ENCODE assay signal across 28 mouse cellular contexts in the genomic region with DNA sequence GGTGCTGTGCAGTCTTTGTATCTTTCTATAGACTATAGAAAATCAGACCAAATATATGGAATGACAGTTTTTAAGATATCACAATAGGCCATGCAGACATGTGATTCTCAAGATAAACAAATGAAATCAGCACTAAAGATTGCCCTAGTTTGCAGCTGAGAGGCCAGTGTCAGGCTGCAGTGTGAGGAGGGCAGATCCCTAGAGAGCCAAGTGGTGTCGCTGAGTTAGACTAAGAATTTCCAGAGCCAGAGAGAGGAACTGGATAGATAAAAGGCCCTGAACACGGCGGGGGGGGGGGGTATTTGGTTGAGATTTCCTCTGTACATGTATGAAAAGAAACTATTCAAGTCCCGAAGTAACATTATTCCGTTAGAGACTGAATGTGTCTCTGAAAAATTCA. TPM values are rescaled to one million over a fixed set of nuclear protein-coding genes. Genes with fewer than 3 reads are reported as not detected.
DNase-seq lines count a peak whose midpoint lies in the region; TF ChIP-seq lines count a peak whose summit lies in the region.
"Had no signal": no experiment of that assay in that cellular context is flagged by ENCODE, and none has a peak within 500 bp of the region (broad histone marks: within the 10 kb centered on the region; RNA-seq: fewer than 3 reads in every experiment).

No protein-coding gene starts in this region.

- H3K4me2 ChIP-seq in CH12.LX (ENCODE audit: insufficient read depth, low read depth, poor library complexity, severe bottlenecking) = peak overlapping the region; percentile 88; the same call in 1 of the 2 replicates
- H3K4me2 ChIP-seq: hindbrain, embryonic 12.5 days; intestine, embryonic 15.5 days; lung, embryonic 15.5 days had no signal

- TF ChIP-seq CTCF in gastrocnemius, adult 2 months (IDR thresholded peaks at IDR 0.05) = no peak
- no peak for TF ChIP-seq CTCF in CH12.LX (conservative IDR thresholded peaks at IDR 0.05 in 1 of 2, IDR thresholded peaks at IDR 0.05 in 1 of 2; ENCODE audit: low read depth in 2 of 2, low read length in 2 of 2)

- no peak for DNase-seq in gastrocnemius, adult 2 months
- DNase-seq in gastrocnemius, adult 8-10 months (ENCODE audit: low spot score in 2 of 2) = no peak
- peak; percentile 32 for DNase-seq in kidney, postnatal 14 days
- DNase-seq in kidney, adult 8-10 months = no peak
- DNase-seq in 3T3-L1 (ENCODE audit: low read depth, low spot score) (peak; percentile 6), CH12.LX (ENCODE audit: extremely low read depth) (peak; percentile 91)
- no peak for DNase-seq in retina, embryonic 14.5 days (ENCODE audit: low spot score)
- DNase-seq: adrenal gland, postnatal 14 days; cerebellum, adult 11-12 months; cerebellum, adult 9-11 months; forebrain, postnatal 0 days; gastrocnemius, postnatal 14 days; heart, postnatal 36 days; layer of hippocampus, adult 9-11 months; liver; right cerebral cortex, adult 18-20 months; right cerebral cortex, postnatal 4 days; thymus, adult 2 months; thymus, postnatal 4 days had no signal

- peak overlapping the region; percentile 64 for H3K27ac ChIP-seq in gastrocnemius, adult 2 months
- H3K27ac ChIP-seq in CH12.LX (ENCODE audit: insufficient read depth, low read depth) = peak overlapping the region; percentile 95
- H3K27ac ChIP-seq: heart, embryonic 10.5 days; hindbrain, embryonic 12.5 days; hindbrain, postnatal 0 days; intestine, embryonic 15.5 days; kidney, postnatal 0 days; liver, embryonic 14.5 days; lung, embryonic 15.5 days had no signal

- no peak overlapping the region for H3K4me3 ChIP-seq in gastrocnemius, adult 2 months
- no peak overlapping the region for H3K4me3 ChIP-seq in CH12.LX (replicated peaks in 1 of 3; ENCODE audit: low read depth in 2 of 3, low read length in 2 of 3, poor library complexity in 1 of 3)
- H3K4me3 ChIP-seq: heart, embryonic 10.5 days; hindbrain, embryonic 12.5 days; intestine, embryonic 15.5 days; lung, embryonic 15.5 days had no signal

- TF ChIP-seq RAD21 in CH12.LX (IDR thresholded peaks at IDR 0.05; ENCODE audit: low read depth, low read length) = peak; percentile 6

- H3K9me3 ChIP-seq in CH12.LX (replicated peaks; ENCODE audit: low read length) = peaks cover 11% of the 10 kb centered on the region
- H3K9me3 ChIP-seq: G1E; heart, embryonic 10.5 days; hindbrain, embryonic 12.5 days; intestine, embryonic 15.5 days; lung, embryonic 15.5 days had no signal

- H3K36me3 ChIP-seq in CH12.LX (replicated peaks in 1 of 2; ENCODE audit: control insufficient read depth in 1 of 2, insufficient read depth in 1 of 2, low read length in 1 of 2) = no peaks in the 10 kb centered on the region
- H3K36me3 ChIP-seq: G1E; heart, embryonic 10.5 days; hindbrain, embryonic 12.5 days; intestine, embryonic 15.5 days; lung, embryonic 15.5 days had no signal

- peak overlapping the region; percentile 71 for H3K9ac ChIP-seq in CH12.LX (ENCODE audit: insufficient read depth, low read depth)
- H3K9ac ChIP-seq: forebrain, postnatal 0 days; hindbrain, embryonic 12.5 days; intestine, embryonic 15.5 days; liver, embryonic 14.5 days; lung, embryonic 15.5 days had no signal

- intact Hi-C loops in gastrocnemius, adult 2 months (cut with DNase I) = no loop called here

- peaks cover 14 to 50% of the 10 kb centered on the region in 2 experiments for H3K4me1 ChIP-seq in CH12.LX (ENCODE audit: control insufficient read depth in 1 of 2, insufficient read depth in 2 of 2)
- H3K4me1 ChIP-seq: heart, embryonic 10.5 days; hindbrain, embryonic 12.5 days; intestine, embryonic 15.5 days; lung, embryonic 15.5 days had no signal

- peak; percentile 91 for TF ChIP-seq EP300 in CH12.LX (IDR thresholded peaks at IDR 0.05; ENCODE audit: low read length)

- dilution Hi-C loops in CH12.LX (cut with MboI; ENCODE audit: extremely low pct_ligation_motif_present, extremely low pct_unique_long_range_greater_than_20kb, low sequenced_read_pairs) = no loop called here

- in situ Hi-C loops in CH12.LX (cut with MboI; ENCODE audit: low pct_ligation_motif_present, low pct_unique_long_range_greater_than_20kb, low sequenced_read_pairs) = no loop called here

- TF ChIP-seq POLR2A in CH12.LX (IDR thresholded peaks at IDR 0.05; ENCODE audit: low read depth, low read length) = no peak

- H3K27me3 ChIP-seq in CH12.LX (replicated peaks) = no peaks in the 10 kb centered on the region
- H3K27me3 ChIP-seq: hindbrain, embryonic 12.5 days; intestine, embryonic 15.5 days; lung, embryonic 15.5 days; Patski had no signal

- no peaks in the 10 kb centered on the region for H3K79me2 ChIP-seq in CH12.LX (replicated peaks; ENCODE audit: control insufficient read depth, extremely low read depth, insufficient read depth, poor library complexity, severe bottlenecking)

TF ChIP-seq in CH12.LX, 34 proteins besides CTCF, POLR2A, EP300 and RAD21:
- 0 out of 2 replicates have a peak, but pooled peaks have one; percentile 38 for TF ChIP-seq KAT2A (IDR thresholded peaks at IDR 0.05; ENCODE audit: insufficient replicate concordance, low read length)
- TF ChIP-seq SMC3 (IDR thresholded peaks at IDR 0.05; ENCODE audit: low read depth, low read length) = no peak
- no peak for TF ChIP-seq USF2 (conservative IDR thresholded peaks at IDR 0.05; ENCODE audit: low read depth, low read length)
- TF ChIP-seq TCF12 (IDR thresholded peaks at IDR 0.05; ENCODE audit: low read depth, low read length) = peak; percentile 78
- peak; percentile 76; the same call in 1 of the 2 replicates for TF ChIP-seq BHLHE40 (IDR thresholded peaks at IDR 0.05; ENCODE audit: low read depth, low read length)
- TF ChIP-seq CHD1 (IDR thresholded peaks at IDR 0.05; ENCODE audit: low read depth, low read length) = no peak; the same call in 1 of the 2 replicates
- 0 out of 2 replicates have a peak, but pooled peaks have one; percentile 69 for TF ChIP-seq CHD2 (IDR thresholded peaks at IDR 0.05; ENCODE audit: low read length)
- no peak for TF ChIP-seq PAX5 (IDR thresholded peaks at IDR 0.05; ENCODE audit: low read length)
- no peak for TF ChIP-seq UBTF (IDR thresholded peaks at IDR 0.05; ENCODE audit: low read depth, low read length)
- peak; percentile 60; the same call in 1 of the 2 replicates for TF ChIP-seq RCOR1 (conservative IDR thresholded peaks at IDR 0.05; ENCODE audit: low read depth, low read length)
- peak; percentile 86 for TF ChIP-seq IRF4 (IDR thresholded peaks at IDR 0.05; ENCODE audit: low read depth, low read length)
- peak; percentile 70 for TF ChIP-seq TBP (conservative IDR thresholded peaks at IDR 0.05; ENCODE audit: low read depth, low read length)
- no peak for TF ChIP-seq ZKSCAN1 (IDR thresholded peaks at IDR 0.05; ENCODE audit: borderline replicate concordance, low read depth, low read length)
- peak; percentile 66 for TF ChIP-seq MYC (IDR thresholded peaks at IDR 0.05; ENCODE audit: low read depth, low read length)
- TF ChIP-seq MAX (IDR thresholded peaks at IDR 0.05; ENCODE audit: low read length) = peak; percentile 78
- TF ChIP-seq ETS1 (conservative IDR thresholded peaks at IDR 0.05; ENCODE audit: low read depth, low read length) = peak; percentile 95
- peak; percentile 89 for TF ChIP-seq JUND (conservative IDR thresholded peaks at IDR 0.05; ENCODE audit: low read depth, low read length)
- TF ChIP-seq MXI1 (IDR thresholded peaks at IDR 0.05; ENCODE audit: low read depth, low read length) = no peak
- peak; percentile 84 for TF ChIP-seq MEF2A (IDR thresholded peaks at IDR 0.05; ENCODE audit: borderline replicate concordance, low read depth, low read length)
- no peak for TF ChIP-seq SIN3A (IDR thresholded peaks at IDR 0.05; ENCODE audit: low read length)
- TF ChIP-seq USF1 (IDR thresholded peaks at IDR 0.05; ENCODE audit: low read depth, low read length) = peak; percentile 41
- TF ChIP-seq ZNF384 (IDR thresholded peaks at IDR 0.05; ENCODE audit: low read depth, low read length) = no peak
- peak; percentile 81 for TF ChIP-seq JUN (IDR thresholded peaks at IDR 0.05; ENCODE audit: insufficient read depth, low read depth, low read length)
- TF ChIP-seq ELF1 (IDR thresholded peaks at IDR 0.05; ENCODE audit: low read depth, low read length) = peak; percentile 21; the same call in 1 of the 2 replicates
- no peak for TF ChIP-seq ZC3H11A (IDR thresholded peaks at IDR 0.05; ENCODE audit: low read depth, low read length)
- TF ChIP-seq MAFK (IDR thresholded peaks at IDR 0.05; ENCODE audit: insufficient replicate concordance, low read length) = 0 out of 2 replicates have a peak, but pooled peaks have one; percentile 26
- TF ChIP-seq MAZ (IDR thresholded peaks at IDR 0.05; ENCODE audit: low read depth, low read length) = peak; percentile 55; the same call in 1 of the 2 replicates

RNA-seq across cellular contexts. Expression of gene Mef2a, which starts 28.7 kb away (rescaled TPM):
- 10 to 100 TPM; 92.2 to 93.2 TPM for total RNA-seq in gastrocnemius, adult 2 months (2021)
- total RNA-seq in gastrocnemius, adult 8-10 months (2022) = 100 to 1,000 TPM in 3 of 4 experiments, 10 to 100 TPM in 1; 91.0 to 102 (median 101) TPM
- total RNA-seq in CH12.LX (2012; rRNA removed) = 42.2 and 43.5 TPM in 2 replicates
- 36.7 and 40.1 TPM in 2 replicates for total RNA-seq in CH12.LX (2014; rRNA removed)
- polyA plus RNA-seq in CH12.LX (2012; ENCODE audit: insufficient read length, low read depth) = 94.6 and 100 TPM in 2 replicates

Comparison
In these comparisons a context has a peak if more than half of its experiments do, and no peak if none do; other contexts are left out.
1. DNase-seq: peak in kidney, postnatal 14 days (single experiment), 3T3-L1 (single experiment) and CH12.LX (single experiment); none in gastrocnemius, adult 2 months (single experiment), gastrocnemius, adult 8-10 months (0 of 2), kidney, adult 8-10 months (0 of 2) and retina, embryonic 14.5 days (single experiment).